Mouse (Mus musculus) liver, postnatal 0 days (tissue): ENCODE data around the gene Fam171a2.

Source experiments
- CTCF ChIP-seq: sonication (generic); IDR thresholded peaks from 2 replicates; pipeline ENCODE4 v1.5.1; 2016; ENCODE audit warnings: antibody characterized with exemption, low read depth
- EP300 ChIP-seq: IDR thresholded peaks from 2 replicates; pipeline ENCODE4 v1.6.1; 2016; ENCODE audit warnings: antibody characterized with exemption, low read depth, mild to moderate bottlenecking

GRCm38 (mm10) chr11:102424666-102425065, 22.8 kb downstream of the Fam171a2 start:
- TF ChIP-seq EP300 (no peak), CTCF (no peak)
